Mouse (Mus musculus): ENCODE results near the gene Snx29.

Snx29 gene

DNA sequence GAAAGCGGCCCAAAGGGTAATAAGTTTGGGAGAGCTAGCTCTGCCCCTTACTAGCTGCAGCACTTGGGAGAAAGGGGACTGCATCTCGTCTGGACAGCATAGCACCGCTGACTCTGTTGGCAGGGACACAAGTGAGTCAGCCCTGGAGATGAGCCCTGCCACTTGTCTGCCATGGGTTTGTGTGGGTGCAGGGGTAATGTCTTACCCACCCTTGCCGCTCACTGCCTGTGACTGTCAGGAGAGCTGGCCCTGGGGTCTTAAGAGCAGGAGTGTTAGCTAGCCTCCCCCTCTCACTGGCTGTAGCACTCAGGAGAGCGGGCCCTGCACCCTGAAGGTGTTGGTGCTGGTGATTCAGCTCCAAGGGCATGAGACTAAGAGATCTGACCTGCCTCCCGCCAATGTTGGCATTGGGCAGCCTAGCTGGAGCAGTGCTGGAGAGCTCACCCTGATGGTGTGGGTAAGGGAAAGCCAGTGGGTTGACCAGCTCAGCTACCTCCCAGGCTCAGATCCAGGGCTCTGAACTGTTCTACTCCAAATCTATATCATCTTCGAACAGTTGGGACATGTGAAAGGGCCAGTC is 479.3 kb downstream of the Snx29 start:
- DNase-seq: no peak
